Mouse (Mus musculus) lung, postnatal 4 days (tissue): Measurements from ENCODE around the gene Sparcl1.

Experiments used
- DNase-seq, 2 experiments: peaks; one replicate each; pipeline ENCODE4 v3.0.0; 2021

Gene Sparcl1

DNA sequence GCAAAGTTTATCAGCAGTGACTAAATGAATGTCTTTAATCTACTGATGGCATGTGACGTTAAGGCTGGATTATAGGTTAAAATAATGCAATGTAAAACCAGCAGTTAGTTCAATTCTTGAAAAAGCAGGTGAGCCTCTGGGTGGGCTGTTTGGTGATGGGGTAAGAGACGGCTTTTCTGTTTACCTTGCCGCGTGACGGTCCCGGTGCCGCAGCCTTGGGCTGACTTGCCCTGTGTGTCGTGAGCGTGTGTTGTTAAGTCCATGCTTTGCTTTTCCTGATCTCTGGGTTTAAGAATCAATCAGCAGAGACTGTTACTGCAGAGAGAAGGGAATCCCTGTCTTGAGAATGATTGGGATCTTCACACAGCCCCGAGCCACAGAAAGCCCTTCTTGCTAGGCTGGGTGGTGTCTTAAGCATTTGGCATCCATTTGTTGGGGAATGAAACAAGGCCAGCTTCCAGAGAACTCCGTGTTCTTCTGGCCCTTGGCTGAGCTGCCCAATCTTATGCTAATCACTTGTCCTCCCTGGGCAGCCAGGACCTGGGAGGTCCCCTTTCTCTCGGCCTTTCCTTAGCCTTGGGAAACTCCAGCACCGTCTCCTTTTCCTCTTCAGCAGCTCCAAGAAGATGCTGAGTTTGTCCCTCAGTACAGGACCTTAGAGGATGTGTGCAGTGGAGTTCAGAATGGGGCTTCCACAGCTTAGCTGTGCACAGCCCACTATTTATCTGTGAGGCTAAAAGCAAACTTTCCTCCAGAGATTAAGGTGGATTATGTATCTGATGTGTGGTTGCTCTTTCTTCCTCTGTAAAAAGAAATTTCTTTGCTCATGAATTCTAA, 51.4 kb downstream of the Sparcl1 start:
- DNase-seq: no peak

DNA sequence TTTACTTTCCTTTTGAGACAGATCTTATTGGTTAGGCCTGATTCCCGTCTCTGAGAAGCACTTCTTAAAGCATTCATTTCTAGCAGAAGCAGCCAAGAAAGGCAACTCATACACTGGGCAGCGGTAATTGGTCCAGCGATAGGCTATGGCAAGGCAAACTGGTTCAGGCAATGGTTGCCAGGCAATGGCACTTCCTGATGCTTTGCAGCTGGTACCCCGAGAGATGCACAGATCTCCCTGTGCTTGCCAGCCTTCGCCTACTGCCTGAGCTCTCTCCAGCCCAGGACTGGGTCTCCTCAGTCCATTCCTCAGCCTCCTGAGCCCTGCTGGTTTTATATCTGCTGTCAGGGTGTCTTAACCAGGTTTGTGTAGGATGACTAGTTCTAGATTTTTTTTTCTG, 53.1 kb downstream of the Sparcl1 start:
- no peak for DNase-seq

DNA sequence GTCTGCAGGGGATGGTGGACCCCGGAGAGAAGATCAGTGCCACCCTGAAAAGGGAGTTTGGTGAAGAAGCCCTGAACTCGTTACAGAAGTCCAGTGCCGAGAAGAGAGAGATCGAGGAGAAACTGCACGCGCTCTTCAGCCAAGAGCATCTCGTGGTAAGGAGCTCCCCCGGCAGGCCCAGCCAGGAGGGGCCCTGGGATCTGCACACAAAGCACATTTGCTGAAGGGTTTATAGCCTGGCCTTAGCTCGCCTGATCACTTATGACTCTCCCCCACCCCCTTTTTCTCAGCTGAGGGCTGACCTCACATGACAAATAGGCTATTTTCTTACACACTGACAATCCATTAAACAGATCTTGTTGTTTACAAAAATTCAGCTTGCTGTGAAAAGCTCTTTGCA, 53.9 kb downstream of the Sparcl1 start:
- no peak for DNase-seq

GRCm38 (mm10) chr5:104058021-104058420, 55.5 kb downstream of the Sparcl1 start:
- DNase-seq: peak in 1 of 2 experiments; percentile 67

DNA sequence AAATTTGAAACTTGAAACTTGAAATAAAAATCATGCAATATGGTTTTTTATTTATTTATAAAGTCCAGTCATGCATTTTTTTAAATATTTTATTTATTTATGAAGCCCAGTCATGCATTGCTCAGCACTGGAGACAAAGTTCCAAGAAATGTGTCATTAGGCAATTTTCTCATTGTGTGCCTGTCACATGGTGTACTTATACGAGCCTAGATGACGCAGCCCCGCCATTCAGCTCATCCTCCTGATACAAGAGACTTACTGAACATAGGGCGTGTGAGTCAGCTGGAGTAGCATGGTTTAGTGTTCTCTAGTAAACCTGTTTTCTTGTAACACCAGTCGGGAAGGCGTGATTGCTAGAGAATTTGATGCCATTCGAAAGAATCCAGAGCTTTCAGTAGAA, 57.2 kb downstream of the Sparcl1 start:
- DNase-seq: no peak

DNA sequence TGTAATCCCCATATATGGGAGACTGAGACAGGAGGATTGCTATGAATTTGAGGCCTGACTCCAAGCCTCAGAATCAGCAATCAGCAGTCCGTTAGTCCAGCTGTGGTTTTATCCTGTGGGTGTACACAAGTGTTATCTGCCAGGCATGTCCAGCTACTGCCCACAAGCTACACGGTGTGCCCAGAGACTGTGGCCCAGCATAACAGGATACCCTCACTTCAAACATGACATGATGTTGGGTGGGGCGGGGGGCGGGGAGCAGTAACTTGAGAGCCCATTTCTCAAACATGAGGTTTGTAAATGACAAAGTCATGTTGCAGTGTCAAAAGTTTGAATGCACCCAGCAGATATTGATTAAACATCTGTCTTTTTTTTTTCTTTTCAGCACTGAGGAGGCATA, 57.7 kb downstream of the Sparcl1 start:
- no peak for DNase-seq

DNA sequence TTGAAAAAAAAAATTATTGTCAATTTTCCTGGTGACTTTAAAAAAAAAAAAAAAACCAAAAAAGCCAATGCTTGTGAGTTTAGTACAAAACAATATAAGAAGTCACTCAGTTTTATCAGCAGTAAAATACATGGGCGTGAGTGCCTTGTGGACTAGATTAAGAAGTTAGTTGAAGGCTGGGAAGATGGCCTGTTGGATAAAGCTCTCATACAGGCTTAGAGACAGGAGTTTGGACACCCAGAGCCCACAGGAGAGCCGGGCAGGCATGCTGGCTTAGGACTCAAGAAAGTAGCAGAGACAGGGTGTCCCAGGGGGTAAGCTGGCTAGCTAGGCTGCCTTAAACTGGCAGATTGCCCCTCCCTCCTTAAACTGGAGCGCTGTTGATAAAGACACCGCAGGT, 58.6 kb downstream of the Sparcl1 start:
- no peak for DNase-seq

DNA sequence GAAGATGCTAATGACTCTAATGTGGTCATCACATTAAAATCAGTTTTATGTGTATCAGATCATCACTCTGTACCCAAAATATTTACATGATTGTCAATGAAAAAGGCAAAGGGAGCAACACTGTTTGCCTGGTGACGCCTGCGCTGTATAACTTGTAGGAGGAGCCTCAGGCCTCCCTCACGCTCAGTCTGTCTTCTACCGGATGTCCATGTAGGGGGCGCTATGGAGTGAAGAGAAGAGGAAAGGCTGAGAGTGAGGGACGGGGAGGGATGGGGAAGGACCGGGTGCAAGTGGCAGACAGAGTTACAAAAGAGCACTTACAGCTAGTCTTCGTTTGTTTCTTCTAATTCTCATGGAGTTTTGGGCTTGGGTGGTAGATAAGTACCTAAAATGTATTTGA, 60.6 kb downstream of the Sparcl1 start:
- peak in 1 of 2 experiments; percentile 39 for DNase-seq

DNA sequence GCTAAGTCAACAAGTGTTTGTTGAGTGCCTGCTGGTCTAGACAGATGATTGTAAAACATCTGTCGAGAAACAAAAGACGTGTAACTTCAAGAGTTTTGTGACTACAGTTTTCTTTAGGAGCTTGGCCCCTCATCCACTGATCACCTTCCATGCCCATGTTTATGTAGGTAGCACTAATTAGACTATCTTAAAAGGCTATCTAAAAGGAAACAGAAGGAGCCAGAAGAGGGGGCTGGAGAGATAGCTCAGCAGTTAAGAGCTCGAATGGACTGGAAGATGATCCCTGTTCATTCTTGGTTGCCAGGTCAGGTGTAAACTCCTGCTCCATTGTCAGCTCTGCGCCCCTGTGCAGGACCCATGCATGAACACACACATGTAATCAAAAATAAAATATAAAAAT, 65.4 kb downstream of the Sparcl1 start:
- DNase-seq: no peak

DNA sequence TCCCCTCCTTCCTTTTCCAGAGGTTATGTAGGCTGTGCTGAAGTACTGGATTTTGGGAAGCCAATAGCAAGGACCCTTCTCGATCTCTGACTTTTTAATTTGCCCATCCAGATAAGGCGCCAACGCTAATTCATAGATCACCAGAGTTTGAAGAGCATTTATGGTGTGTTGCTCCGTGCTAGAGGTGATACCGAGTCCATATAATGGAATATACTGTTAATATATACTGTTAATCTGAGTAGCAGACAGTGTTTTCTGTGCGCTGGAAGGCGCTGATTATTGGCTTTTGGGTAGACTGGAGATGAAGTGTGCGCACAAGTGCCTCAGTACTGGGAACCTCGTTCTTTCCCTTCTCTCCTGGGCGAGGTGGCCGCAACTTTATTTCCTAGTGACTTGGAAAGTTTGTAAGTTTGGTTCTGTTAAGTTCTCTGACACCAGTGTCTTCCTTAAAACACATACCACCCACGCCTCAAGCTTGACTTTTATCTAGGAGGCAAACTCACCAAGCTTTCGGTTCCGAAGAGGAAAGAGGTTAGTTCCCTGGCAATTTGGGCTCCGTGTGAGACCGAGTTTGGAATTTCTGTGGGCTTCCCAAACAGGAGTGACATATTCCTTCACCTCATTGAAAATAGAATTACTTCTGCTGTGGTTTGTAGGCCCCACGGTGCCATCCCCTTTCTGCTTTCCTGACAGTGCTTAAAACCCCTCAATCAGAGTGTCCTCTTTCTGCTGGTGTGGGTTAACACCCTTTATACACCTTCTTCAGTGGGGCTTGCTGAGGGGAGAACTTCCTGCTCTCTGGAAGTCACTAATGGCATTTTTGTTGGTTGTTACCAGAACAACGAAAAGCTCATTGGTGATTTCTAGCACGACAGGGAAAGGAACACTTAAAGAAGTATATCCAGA, 66.1 kb downstream of the Sparcl1 start:
- DNase-seq: peak in 1 of 2 experiments; percentile 34

GRCm38 (mm10) chr5:104046256-104047199, 67.0 kb downstream of the Sparcl1 start, which contains the start of gene Nudt9:
TSS of gene Nudt9 (plus strand) at chr5:104046306.
- peak; percentile 98 to 99 for DNase-seq

DNA sequence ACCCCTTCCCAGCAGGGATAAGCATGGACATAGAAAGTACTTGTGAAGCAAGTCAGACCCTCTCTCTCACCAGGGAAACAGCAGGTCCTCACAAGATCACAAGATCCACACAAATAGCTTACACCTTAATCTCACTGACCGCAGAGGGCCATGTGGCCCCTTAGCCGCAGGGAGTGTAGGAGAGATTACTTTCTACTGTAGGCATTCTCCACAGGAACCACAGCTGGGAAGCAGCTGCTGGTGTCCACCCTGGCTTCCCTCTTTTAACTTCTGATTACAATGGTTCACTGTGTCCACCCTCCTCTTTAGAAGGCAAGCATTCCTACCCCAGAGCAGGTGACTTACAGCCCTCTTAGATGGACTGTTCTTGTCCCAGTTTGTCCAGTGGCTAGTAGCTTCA, 69.8 kb downstream of the Sparcl1 start:
- DNase-seq: no peak

DNA sequence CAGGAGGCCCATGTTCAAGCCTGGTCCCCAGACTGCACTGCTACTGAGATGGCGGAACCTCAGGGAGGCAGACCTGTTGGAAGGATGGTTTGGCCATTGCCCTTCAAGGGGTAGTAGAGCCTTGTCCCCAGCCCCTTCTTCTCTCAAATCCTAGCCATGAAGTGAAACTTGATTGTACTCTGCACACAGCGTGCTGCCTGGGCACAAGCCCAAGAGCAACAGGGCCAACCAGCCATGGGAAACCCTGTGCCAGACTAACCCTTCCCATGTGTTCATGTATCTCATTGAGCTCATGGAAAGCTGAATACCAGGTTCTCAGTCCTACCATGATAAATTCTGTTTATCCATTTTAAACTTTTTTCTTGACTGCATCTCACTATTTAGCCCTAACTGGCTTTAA, 70.6 kb downstream of the Sparcl1 start:
- no peak for DNase-seq

- peak in 1 of 2 experiments; percentile 67 for DNase-seq
Observed at GRCm38 (mm10) chr5:104039154-104039932, 74.2 kb downstream of the Sparcl1 start.

DNA sequence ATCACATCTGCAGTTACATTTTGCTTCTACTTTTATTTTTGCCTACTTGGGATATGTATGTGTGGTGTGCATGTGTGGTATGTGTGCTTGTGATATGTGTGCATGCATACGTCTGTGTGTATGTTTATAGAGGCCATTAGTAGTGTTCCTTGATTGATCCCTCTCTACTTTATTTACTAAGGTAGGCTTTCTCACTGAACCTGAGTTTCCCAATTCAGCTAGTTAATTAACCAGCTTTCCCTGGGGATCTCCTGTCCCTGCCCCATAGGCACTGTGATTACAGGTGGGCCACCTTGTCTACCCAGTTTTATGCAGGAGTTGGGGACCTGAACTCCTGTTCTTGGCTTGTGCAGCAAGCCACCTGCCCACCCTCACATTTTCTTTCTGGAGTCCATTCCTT, 76.8 kb downstream of the Sparcl1 start:
- no peak for DNase-seq

- no peak for DNase-seq
Observed at GRCm38 (mm10) chr5:104035824-104036223, 77.7 kb downstream of the Sparcl1 start.

DNA sequence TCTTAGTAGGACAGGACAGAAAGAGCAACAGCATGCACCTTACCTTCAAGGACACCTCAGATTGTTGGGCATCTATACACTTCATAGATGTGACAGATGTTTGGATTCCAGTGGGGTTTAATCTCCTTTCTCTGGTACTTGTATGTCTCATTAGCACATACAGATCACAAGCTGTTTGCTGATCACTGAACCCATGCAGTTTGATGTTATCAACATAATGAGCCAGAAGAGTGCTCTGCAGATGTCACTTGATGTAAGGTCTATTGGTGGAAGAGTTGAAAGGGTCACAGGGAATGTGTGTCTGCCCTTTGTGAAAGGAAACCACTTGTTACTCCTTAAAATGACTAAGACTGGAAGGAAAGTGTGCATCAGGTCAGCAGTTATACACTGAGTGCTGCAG, 78.5 kb downstream of the Sparcl1 start:
- no peak for DNase-seq

- DNase-seq: no peak
Observed at GRCm38 (mm10) chr5:104032434-104033097, 81.0 kb downstream of the Sparcl1 start.
